Mouse (Mus musculus) brain, embryonic 14.5 days (tissue): ENCODE measurements at regions not wholly inside any gene's neighbourhood (a gene's known extent, or its start where the extent isn't known, plus 50 kb on each side); places are given as distances from the start of the nearest gene placed in this dataset.

Experiments
- CTCF ChIP-seq: fragments of 200-500 bp; IDR thresholded peaks from 2 replicates; pipeline ENCODE4 v1.5.1; 2012; ENCODE audit warnings: inconsistent platforms, mild to moderate bottlenecking, moderate library complexity, borderline replicate concordance; ENCODE audit not compliant: insufficient read depth, insufficient read length; ENCODE audit errors: extremely low read depth
- POLR2A ChIP-seq: fragments of 200-500 bp; IDR thresholded peaks from 2 replicates; pipeline ENCODE4 v1.6.1; 2012; ENCODE audit warnings: mild to moderate bottlenecking, inconsistent platforms, borderline replicate concordance; ENCODE audit not compliant: poor library complexity, insufficient read depth, insufficient read length, severe bottlenecking; ENCODE audit errors: extremely low read depth

GRCm38 (mm10) chr1:141322968-141323367, 1077.0 kb downstream of the Kcnt2 start:
- TF ChIP-seq POLR2A: no peak
- TF ChIP-seq CTCF: no peak
